Mouse (Mus musculus) kidney, adult 2 months (tissue): ENCODE results near the gene Pfkm.

Experiments
- CTCF ChIP-seq: fragments of 200-500 bp; conservative IDR thresholded peaks from 2 replicates; pipeline ENCODE4 v1.5.1; 2011; ENCODE audit warnings: low read depth, mild to moderate bottlenecking, control low read depth, low read length, moderate library complexity, mixed read lengths; ENCODE audit not compliant: insufficient read depth, insufficient read length
- POLR2A ChIP-seq: fragments of 200-500 bp; IDR thresholded peaks from one replicate; pipeline ENCODE4 v1.6.1; 2011; ENCODE audit warnings: low read depth, low read length, control low read depth

- TF ChIP-seq POLR2A: no peak
- no peak for TF ChIP-seq CTCF
These were observed 76.2 kb downstream of the Pfkm start for GRCm38 (mm10) chr15:98168622-98169004.
